Mouse (Mus musculus): ENCODE data around the gene Erich6b. TPM values are rescaled to one million over a fixed set of nuclear protein-coding genes. Genes with fewer than 3 reads are reported as not detected.

The Erich6b gene
- polyA plus RNA-seq, 1 experiment, result not detected

DNA sequence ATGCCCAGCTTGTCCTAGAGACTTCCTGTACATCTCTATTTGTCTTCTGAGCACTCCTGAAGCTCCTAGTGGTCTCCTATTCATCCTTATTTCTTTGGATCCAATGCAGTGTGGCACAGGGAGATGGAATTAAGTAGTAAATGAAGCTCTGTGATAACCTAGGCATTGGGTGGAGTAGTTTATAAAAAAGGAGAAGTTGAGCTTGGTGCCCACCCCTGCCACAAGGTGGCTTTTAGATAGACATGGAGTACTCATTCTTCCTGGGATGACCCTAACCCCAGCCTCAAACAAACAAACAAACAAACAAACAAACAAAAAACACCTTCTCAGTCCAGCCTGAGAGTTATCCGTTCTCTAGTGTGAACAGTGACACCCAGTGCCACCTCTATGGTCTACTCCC, 55.9 kb downstream of the Erich6b start:
- Histone ChIP-seq H3K36me3 (ENCODE audit: control insufficient read depth, insufficient read depth, low read length) (no peaks in the 10 kb centered on the region), H3K27me3 (replicated peaks; ENCODE audit: control insufficient read depth, insufficient read depth, low read length) (no peaks in the 10 kb centered on the region), H3K4me3 (ENCODE audit: insufficient read depth, low read depth, low read length) (no peak overlapping the region), H3K4me1 (ENCODE audit: control insufficient read depth, insufficient read depth, low read length) (no peaks in the 10 kb centered on the region), H3K27ac (ENCODE audit: insufficient read depth, low read depth, low read length) (no peak overlapping the region)
- DNase-seq, result no peak
- WGBS, result 68% methylated on average over 1 of the region's 1 CpGs
- no peak for TF ChIP-seq POLR2A (IDR thresholded peaks at IDR 0.05; ENCODE audit: low read depth, low read length)
- no peak for TF ChIP-seq CTCF (conservative IDR thresholded peaks at IDR 0.05; ENCODE audit: insufficient read depth, insufficient read length, low read depth, low read length)

DNA sequence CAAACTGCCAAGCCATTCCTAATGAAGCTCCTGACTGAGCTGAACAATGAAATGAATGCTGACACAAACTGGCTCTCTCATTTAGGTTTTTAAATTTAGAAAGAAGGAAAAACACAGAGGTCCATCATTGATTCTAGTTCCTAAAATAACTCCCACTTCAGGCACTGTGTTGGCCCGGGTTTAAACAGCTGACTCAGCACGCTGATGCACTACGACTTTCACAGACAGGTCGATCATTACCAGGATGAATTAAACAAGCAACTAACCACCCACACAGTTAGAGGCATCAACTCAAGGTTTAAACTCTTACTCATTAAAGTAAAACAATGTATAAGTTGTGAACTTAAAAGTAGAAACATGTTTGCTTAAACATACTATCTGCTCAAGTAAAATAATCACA, 64.6 kb downstream of the Erich6b start:
- DNase-seq, result peak; percentile 78
- TF ChIP-seq CTCF (conservative IDR thresholded peaks at IDR 0.05; ENCODE audit: insufficient read depth, insufficient read length, low read depth, low read length) (no peak), POLR2A (IDR thresholded peaks at IDR 0.05; ENCODE audit: low read depth, low read length) (no peak)

DNA sequence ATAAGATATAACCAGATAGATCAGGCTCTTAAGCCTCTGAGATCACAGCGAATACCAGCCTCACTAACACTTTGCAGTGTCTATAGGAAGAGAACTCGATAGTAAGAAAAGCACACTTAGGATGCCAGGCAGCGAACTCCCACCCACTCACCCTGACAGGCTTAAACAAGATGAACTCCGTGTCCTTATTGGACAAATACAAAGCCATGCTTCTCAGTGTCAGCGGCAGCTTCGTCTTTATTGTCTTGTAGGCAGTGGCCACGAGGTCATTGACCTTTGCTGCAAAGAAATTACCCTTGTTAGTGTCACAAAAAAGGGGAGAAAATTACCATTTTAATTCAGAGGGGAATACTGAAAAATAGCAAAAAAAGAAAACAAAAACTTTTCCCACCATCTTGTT, 65.7 kb downstream of the Erich6b start:
- Histone ChIP-seq H3K27ac (ENCODE audit: insufficient read depth, low read depth, low read length) (0 out of 2 replicates have a peak overlapping the region, but pooled peaks have one; percentile 65), H3K27me3 (replicated peaks; ENCODE audit: control insufficient read depth, insufficient read depth, low read length) (no peaks in the 10 kb centered on the region), H3K36me3 (ENCODE audit: control insufficient read depth, insufficient read depth, low read length) (peaks cover 7% of the 10 kb centered on the region), H3K4me3 (ENCODE audit: insufficient read depth, low read depth, low read length) (no peak overlapping the region), H3K4me1 (ENCODE audit: control insufficient read depth, insufficient read depth, low read length) (peaks cover 13% of the 10 kb centered on the region)
- TF ChIP-seq CTCF (conservative IDR thresholded peaks at IDR 0.05; ENCODE audit: insufficient read depth, insufficient read length, low read depth, low read length), result no peak
- no peak for TF ChIP-seq POLR2A (IDR thresholded peaks at IDR 0.05; ENCODE audit: low read depth, low read length)
- 52% methylated on average over 7 of the region's 7 CpGs for WGBS
- DNase-seq, result no peak

More for the DNA sequence above, 64.6 kb downstream of the Erich6b start:
- peaks cover 13% of the 10 kb centered on the region for H3K4me1 ChIP-seq (ENCODE audit: control insufficient read depth, insufficient read depth, low read length)
- H3K27me3 ChIP-seq (replicated peaks; ENCODE audit: control insufficient read depth, insufficient read depth, low read length), result no peaks in the 10 kb centered on the region
- WGBS, result 37% methylated on average over 4 of the region's 4 CpGs
- peak overlapping the region; percentile 82 for H3K27ac ChIP-seq (ENCODE audit: insufficient read depth, low read depth, low read length)
- H3K36me3 ChIP-seq (ENCODE audit: control insufficient read depth, insufficient read depth, low read length), result peaks cover 7% of the 10 kb centered on the region
- no peak overlapping the region for H3K4me3 ChIP-seq (ENCODE audit: insufficient read depth, low read depth, low read length)

DNA sequence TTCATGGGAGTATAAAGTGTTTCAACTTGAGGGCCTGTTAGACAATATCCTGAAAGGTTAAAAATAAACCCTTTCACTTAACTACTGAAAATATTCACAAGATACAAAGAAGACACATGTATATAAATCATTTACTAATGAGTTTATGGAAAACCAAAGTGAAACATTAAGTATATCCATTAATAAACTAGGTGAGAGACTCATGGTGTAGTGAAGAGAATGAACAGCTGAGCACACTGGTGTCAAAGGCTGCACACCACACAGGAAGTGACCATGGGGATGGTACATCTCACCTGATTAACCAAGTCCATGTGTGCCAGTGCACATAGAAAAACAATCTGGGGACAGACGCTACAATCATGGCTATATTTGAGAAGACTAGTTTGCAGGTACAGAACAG, 66.9 kb downstream of the Erich6b start:
- TF ChIP-seq POLR2A (IDR thresholded peaks at IDR 0.05; ENCODE audit: low read depth, low read length), result no peak
- TF ChIP-seq CTCF (conservative IDR thresholded peaks at IDR 0.05; ENCODE audit: insufficient read depth, insufficient read length, low read depth, low read length), result no peak
- 51% methylated on average over 1 of the region's 1 CpGs for WGBS
- DNase-seq, result peak; percentile 73
- Histone ChIP-seq H3K4me3 (ENCODE audit: insufficient read depth, low read depth, low read length) (no peak overlapping the region), H3K36me3 (ENCODE audit: control insufficient read depth, insufficient read depth, low read length) (peaks cover 9% of the 10 kb centered on the region), H3K4me1 (ENCODE audit: control insufficient read depth, insufficient read depth, low read length) (peaks cover 13% of the 10 kb centered on the region), H3K27ac (ENCODE audit: insufficient read depth, low read depth, low read length) (peak overlapping the region; percentile 73), H3K27me3 (replicated peaks; ENCODE audit: control insufficient read depth, insufficient read depth, low read length) (no peaks in the 10 kb centered on the region)

- H3K4me1 ChIP-seq (ENCODE audit: control insufficient read depth, insufficient read depth, low read length), result peaks cover 9% of the 10 kb centered on the region
- DNase-seq, result no peak
- H3K27ac ChIP-seq (ENCODE audit: insufficient read depth, low read depth, low read length), result no peak overlapping the region
- TF ChIP-seq CTCF (conservative IDR thresholded peaks at IDR 0.05; ENCODE audit: insufficient read depth, insufficient read length, low read depth, low read length), result no peak
- TF ChIP-seq POLR2A (IDR thresholded peaks at IDR 0.05; ENCODE audit: low read depth, low read length), result no peak
- peaks cover 6% of the 10 kb centered on the region for H3K36me3 ChIP-seq (ENCODE audit: control insufficient read depth, insufficient read depth, low read length)
- H3K4me3 ChIP-seq (ENCODE audit: insufficient read depth, low read depth, low read length), result no peak overlapping the region
- 93% methylated on average over 3 of the region's 3 CpGs for WGBS
- H3K27me3 ChIP-seq (replicated peaks; ENCODE audit: control insufficient read depth, insufficient read depth, low read length), result no peaks in the 10 kb centered on the region
These were observed 69.7 kb downstream of the Erich6b start for GRCm38 (mm10) chr14:75711731-75712130.

DNA sequence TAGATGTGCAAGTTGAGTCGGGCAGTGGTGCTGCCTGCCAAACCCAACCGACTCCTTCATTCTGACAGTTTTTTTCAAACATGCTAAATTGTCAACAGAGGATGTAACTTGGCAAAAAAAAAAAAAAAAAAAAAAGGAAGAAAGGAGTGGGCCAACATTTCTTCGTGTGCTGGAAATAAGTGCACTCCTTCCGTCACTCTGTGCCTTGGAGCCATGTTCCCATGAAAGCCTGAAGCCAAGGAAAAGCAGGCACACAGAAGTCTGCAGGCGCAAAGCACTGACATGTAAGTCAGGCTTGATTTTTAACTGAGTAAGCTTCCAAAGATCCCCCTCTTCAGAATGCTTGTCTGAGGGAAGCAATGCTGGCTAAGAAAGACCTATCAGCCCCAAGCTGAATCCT, 70.6 kb downstream of the Erich6b start:
- WGBS, result 82% methylated on average over 5 of the region's 5 CpGs
- H3K36me3 ChIP-seq (ENCODE audit: control insufficient read depth, insufficient read depth, low read length), result peaks cover 5% of the 10 kb centered on the region
- no peak overlapping the region for H3K4me3 ChIP-seq (ENCODE audit: insufficient read depth, low read depth, low read length)
- DNase-seq, result no peak
- peaks cover 8% of the 10 kb centered on the region for H3K4me1 ChIP-seq (ENCODE audit: control insufficient read depth, insufficient read depth, low read length)
- H3K27ac ChIP-seq (ENCODE audit: insufficient read depth, low read depth, low read length), result no peak overlapping the region
- TF ChIP-seq CTCF (conservative IDR thresholded peaks at IDR 0.05; ENCODE audit: insufficient read depth, insufficient read length, low read depth, low read length), result no peak
- no peak for TF ChIP-seq POLR2A (IDR thresholded peaks at IDR 0.05; ENCODE audit: low read depth, low read length)
- H3K27me3 ChIP-seq (replicated peaks; ENCODE audit: control insufficient read depth, insufficient read depth, low read length), result no peaks in the 10 kb centered on the region

DNA sequence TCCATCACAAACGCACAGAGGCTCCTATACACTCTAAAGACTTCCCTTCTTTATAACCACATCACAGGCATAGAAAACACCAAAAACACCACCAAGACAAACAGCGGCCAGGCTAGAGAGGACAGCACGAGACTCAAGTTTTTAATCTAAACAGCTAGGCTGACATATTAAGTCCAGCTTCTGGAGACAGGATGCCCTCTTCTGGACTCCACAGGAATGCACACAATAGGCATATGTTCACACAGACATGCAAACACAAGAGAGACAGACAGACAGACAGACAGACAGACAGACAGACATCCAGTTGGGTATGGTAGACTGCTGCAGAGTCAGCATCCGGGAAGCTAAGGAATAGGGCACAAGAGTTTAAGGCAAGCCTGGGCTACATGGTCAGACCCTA, 71.6 kb downstream of the Erich6b start:
- 72% methylated on average over 4 of the region's 4 CpGs for WGBS
- no peaks in the 10 kb centered on the region for H3K27me3 ChIP-seq (replicated peaks; ENCODE audit: control insufficient read depth, insufficient read depth, low read length)
- no peak for TF ChIP-seq CTCF (conservative IDR thresholded peaks at IDR 0.05; ENCODE audit: insufficient read depth, insufficient read length, low read depth, low read length)
- TF ChIP-seq POLR2A (IDR thresholded peaks at IDR 0.05; ENCODE audit: low read depth, low read length), result no peak
- peak; percentile 17 for DNase-seq
- H3K36me3 ChIP-seq (ENCODE audit: control insufficient read depth, insufficient read depth, low read length), result peaks cover 5% of the 10 kb centered on the region
- no peak overlapping the region for H3K27ac ChIP-seq (ENCODE audit: insufficient read depth, low read depth, low read length)
- no peak overlapping the region for H3K4me3 ChIP-seq (ENCODE audit: insufficient read depth, low read depth, low read length)
- peaks cover 6% of the 10 kb centered on the region for H3K4me1 ChIP-seq (ENCODE audit: control insufficient read depth, insufficient read depth, low read length)

Measured in kidney, adult 2 months (tissue).